Mouse (Mus musculus) yolk sac, embryonic 10.5 days (tissue): Measurements from ENCODE around the gene Pmf1.

Experiments
- DNase-seq: peaks from one replicate; pipeline ENCODE4 v3.0.0-alpha.2; 2017; ENCODE audit warnings: low spot score

Gene Pmf1

DNA sequence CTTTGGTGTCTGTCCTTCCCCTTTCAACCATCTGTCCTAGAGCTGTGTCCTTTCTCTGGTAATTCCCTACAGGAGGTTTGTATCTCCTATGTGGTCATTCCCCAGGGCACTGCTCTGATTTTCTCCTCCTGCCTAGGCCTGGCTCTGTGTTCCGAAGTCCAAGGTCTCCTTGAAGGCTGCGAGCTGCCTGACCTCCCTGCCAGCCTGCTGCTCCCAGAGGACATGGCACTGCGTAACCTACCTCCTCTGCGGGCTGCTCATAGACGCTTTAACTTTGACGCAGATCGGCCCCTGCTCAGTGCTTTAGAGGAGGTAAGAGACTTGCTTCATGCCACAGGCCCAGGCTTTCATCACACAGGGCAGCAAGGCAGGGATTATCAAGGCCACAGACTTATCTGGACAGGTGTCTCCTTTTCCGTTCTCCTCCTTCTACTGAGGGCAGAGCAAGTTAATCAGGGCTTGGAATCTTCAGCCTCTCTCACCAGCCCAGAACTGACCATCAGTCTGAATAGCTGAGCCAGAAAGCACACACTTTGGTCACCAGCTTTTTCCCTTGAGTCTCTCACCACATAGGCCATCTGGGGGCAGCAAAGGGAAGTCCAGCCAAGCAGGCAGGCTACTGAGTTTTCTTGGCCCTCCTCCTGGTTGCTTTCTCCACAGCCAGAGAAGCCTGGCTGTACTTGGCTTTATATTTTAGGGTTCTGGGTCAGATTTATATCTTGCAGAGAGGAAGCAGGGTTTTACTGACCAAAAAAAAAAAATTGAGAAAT is 55.5 kb downstream of the Pmf1 start:
- no peak for DNase-seq

DNA sequence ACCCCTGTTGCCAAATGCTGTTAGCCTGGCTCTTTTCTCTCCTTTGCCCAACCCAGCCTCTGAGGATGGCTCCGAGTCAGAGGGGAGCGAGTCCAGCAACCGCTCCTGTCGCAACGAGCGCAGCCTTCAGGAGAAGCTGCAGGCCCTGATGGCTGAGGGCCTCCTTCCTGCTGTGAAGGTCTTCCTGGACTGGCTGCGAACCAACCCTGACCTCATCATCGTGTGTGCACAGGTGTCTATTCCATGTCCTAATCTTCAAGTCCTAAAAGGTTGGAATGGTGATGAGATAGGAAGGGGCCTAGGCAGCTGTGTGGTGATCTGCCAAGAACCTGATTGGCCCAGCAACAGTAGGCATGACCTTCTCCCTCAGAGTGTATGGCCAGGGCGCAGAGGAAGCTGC is 57.2 kb downstream of the Pmf1 start:
- no peak for DNase-seq

DNA sequence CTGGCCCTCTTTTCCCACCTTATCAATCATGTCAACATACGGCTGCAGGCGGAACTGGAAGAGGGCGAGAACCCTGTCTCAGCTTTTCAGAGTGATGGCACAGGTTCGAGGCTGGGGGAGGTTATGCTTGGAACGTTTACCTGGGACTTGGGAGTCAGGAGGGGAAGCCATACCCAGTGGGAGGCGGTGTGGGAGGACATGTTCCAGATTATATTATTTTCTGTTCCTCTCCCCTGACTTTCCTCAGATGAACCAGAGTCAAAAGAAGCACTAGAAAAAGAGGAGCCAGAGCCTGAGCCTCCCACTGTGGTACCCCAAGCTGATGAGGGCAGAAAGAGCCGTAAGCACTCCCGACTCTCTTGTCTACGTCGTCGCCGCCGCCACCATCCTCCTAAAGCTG is 59.4 kb downstream of the Pmf1 start:
- no peak for DNase-seq
